Mouse (Mus musculus): ENCODE data around the gene Meox1. TPM values are rescaled to one million over a fixed set of nuclear protein-coding genes. Genes with fewer than 3 reads are reported as not detected.

Gene Meox1
- total RNA-seq, 2 experiments from 2014 or later: 8.6 to 10.8 TPM

GRCm38 (mm10) chr11:101870067-101870765 lies 24.0 kb downstream of the Meox1 start:
- intact Hi-C loops (cut with DNase I; ENCODE audit: low total_unique reads): no loop called here

GRCm38 (mm10) chr11:101867513-101868052 lies 26.6 kb downstream of the Meox1 start:
- DNase-seq: no peak
- intact Hi-C loops (cut with DNase I; ENCODE audit: low total_unique reads): no loop called here

More at GRCm38 (mm10) chr11:101870067-101870765, 24.0 kb downstream of the Meox1 start:
- no peak for DNase-seq

- DNase-seq: no peak
- intact Hi-C loops (cut with DNase I; ENCODE audit: low total_unique reads): no loop called here
Measured at GRCm38 (mm10) chr11:101858742-101859141, 35.4 kb downstream of the Meox1 start.

GRCm38 (mm10) chr11:101855950-101856712 lies 38.0 kb downstream of the Meox1 start:
- peak; percentile 57 for DNase-seq
- intact Hi-C loops (cut with DNase I; ENCODE audit: low total_unique reads): no loop called here

GRCm38 (mm10) chr11:101851042-101851441 lies 43.1 kb downstream of the Meox1 start:
- peak; percentile 55 for DNase-seq
- intact Hi-C loops (cut with DNase I; ENCODE audit: low total_unique reads): no loop called here

- intact Hi-C loops (cut with DNase I; ENCODE audit: low total_unique reads): no loop called here
- DNase-seq: peak; percentile 53
Measured at GRCm38 (mm10) chr11:101849286-101849685, 44.9 kb downstream of the Meox1 start.

- intact Hi-C loops (cut with DNase I; ENCODE audit: low total_unique reads): no loop called here
- no peak for DNase-seq
Measured at GRCm38 (mm10) chr11:101847509-101847908, 46.7 kb downstream of the Meox1 start.

GRCm38 (mm10) chr11:101842773-101843163 lies 51.4 kb downstream of the Meox1 start:
- intact Hi-C loops (cut with DNase I; ENCODE audit: low total_unique reads): no loop called here
- no peak for DNase-seq

GRCm38 (mm10) chr11:101841998-101842772 lies 52.0 kb downstream of the Meox1 start:
- intact Hi-C loops (cut with DNase I; ENCODE audit: low total_unique reads): no loop called here
- DNase-seq: no peak

- DNase-seq: no peak
- intact Hi-C loops (cut with DNase I; ENCODE audit: low total_unique reads): no loop called here
Measured at GRCm38 (mm10) chr11:101840405-101840804, 53.8 kb downstream of the Meox1 start.

GRCm38 (mm10) chr11:101839426-101839825 lies 54.7 kb downstream of the Meox1 start:
- intact Hi-C loops (cut with DNase I; ENCODE audit: low total_unique reads): no loop called here
- peak; percentile 39 for DNase-seq

- intact Hi-C loops (cut with DNase I; ENCODE audit: low total_unique reads): no loop called here
- peak; percentile 39 for DNase-seq
Measured at GRCm38 (mm10) chr11:101832001-101832400, 62.2 kb downstream of the Meox1 start.

GRCm38 (mm10) chr11:101830616-101831015 lies 63.6 kb downstream of the Meox1 start:
- intact Hi-C loops (cut with DNase I; ENCODE audit: low total_unique reads): no loop called here
- no peak for DNase-seq

GRCm38 (mm10) chr11:101830112-101830511 lies 64.1 kb downstream of the Meox1 start:
- intact Hi-C loops (cut with DNase I; ENCODE audit: low total_unique reads): no loop called here
- DNase-seq: peak; percentile 73

GRCm38 (mm10) chr11:101828718-101829117 lies 65.5 kb downstream of the Meox1 start:
- no peak for DNase-seq
- intact Hi-C loops (cut with DNase I; ENCODE audit: low total_unique reads): no loop called here

Other genes starting within 250 kb of the Meox1 start
- 10 to 100 TPM in 1 of 2 experiments, 1 to 10 TPM in 1; 7.1 to 10.7 TPM for gene Arl4d, start 228.8 kb downstream of the Meox1 start, total RNA-seq (2021)
- gene Dhx8, start 161.5 kb downstream of the Meox1 start, total RNA-seq (2021): 10 to 100 TPM; 12.7 to 13.6 TPM
- gene Etv4, start 109.0 kb downstream of the Meox1 start, total RNA-seq (2021): 1 to 10 TPM; 4.1 to 4.9 TPM
- not detected for gene Sost, start 72.6 kb upstream of the Meox1 start, total RNA-seq (2021)
- gene Cfap97d1, start 89.9 kb upstream of the Meox1 start, total RNA-seq (2021): not detected
- gene Dusp3, start 92.6 kb upstream of the Meox1 start, total RNA-seq (2021): 100 to 1,000 TPM; 140 to 151 TPM
- gene Mpp3, start 134.1 kb upstream of the Meox1 start, total RNA-seq (2021): 10 to 100 TPM; 40.6 to 47.1 TPM
- gene Cd300lg, start 147.1 kb upstream of the Meox1 start, total RNA-seq (2021): 10 to 100 TPM; 20.2 to 28.6 TPM
- 1 to 10 TPM in 1 of 2 experiments, under 1 TPM in 1; 0.92 to 1.6 TPM for gene Mpp2, start 194.1 kb upstream of the Meox1 start, total RNA-seq (2021)
- gene Ppy, start 206.9 kb upstream of the Meox1 start, total RNA-seq (2021): not detected
- not detected for gene Pyy, start 213.5 kb upstream of the Meox1 start, total RNA-seq (2021)

Measured in gastrocnemius, postnatal 14 days (tissue).